Mouse (Mus musculus) liver, postnatal 0 days (tissue): ENCODE data around the gene Cd164l2. TPM values are rescaled to one million over a fixed set of nuclear protein-coding genes. Genes with fewer than 3 reads are reported as not detected.

Source experiments
- ATAC-seq: fragments of 200-750 bp; cut with Nextera tagmentation; 2 replicates; pipeline ENCODE4 v1.8.0; 2017; ENCODE audit warnings: mild to moderate bottlenecking, moderate library complexity
- DNase-seq: peaks from one replicate; pipeline ENCODE4 v3.0.0-alpha.2; 2016
- H3K27ac ChIP-seq: fragments of 300-500 bp; sonication (generic); 2 replicates; pipeline ENCODE4 v1.5.1; 2014; ENCODE audit warnings: antibody characterized with exemption, moderate library complexity, mild to moderate bottlenecking, low read depth
- H3K27me3 ChIP-seq: fragments of 300-500 bp; sonication (generic); 2 replicates; pipeline ENCODE4 v1.6.1; 2014; ENCODE audit warnings: low read length, control low read depth, mixed read lengths; ENCODE audit not compliant: insufficient read depth
- H3K36me3 ChIP-seq: fragments of 300-500 bp; sonication (generic); replicated peaks from 2 replicates; pipeline ENCODE4 v1.6.1; 2014; ENCODE audit warnings: mild to moderate bottlenecking, control low read depth, low read length, moderate library complexity, mixed read lengths; ENCODE audit not compliant: insufficient read depth
- H3K4me1 ChIP-seq: fragments of 300-500 bp; sonication (generic); 2 replicates; pipeline ENCODE4 v1.6.1; 2014; ENCODE audit warnings: antibody characterized with exemption, mild to moderate bottlenecking, control low read depth; ENCODE audit not compliant: insufficient read depth
- H3K4me2 ChIP-seq: fragments of 300-500 bp; sonication (generic); 2 replicates; pipeline ENCODE4 v1.6.1; 2014; ENCODE audit warnings: low read depth, mild to moderate bottlenecking, low read length, moderate library complexity, mixed read lengths
- H3K4me3 ChIP-seq: fragments of 300-500 bp; sonication (generic); 2 replicates; pipeline ENCODE4 v1.5.1; 2014; ENCODE audit warnings: low read depth, low read length
- H3K9ac ChIP-seq: fragments of 300-500 bp; sonication (generic); replicated peaks from 2 replicates; pipeline ENCODE4 v1.6.1; 2014; ENCODE audit warnings: mild to moderate bottlenecking, moderate library complexity
- H3K9me3 ChIP-seq: fragments of 300-500 bp; sonication (generic); 2 replicates; pipeline ENCODE4 v1.6.1; 2016; ENCODE audit warnings: mild to moderate bottlenecking, control low read depth, low read length, mixed read lengths
- CTCF ChIP-seq: sonication (generic); IDR thresholded peaks from 2 replicates; pipeline ENCODE4 v1.5.1; 2016; ENCODE audit warnings: antibody characterized with exemption, low read depth
- EP300 ChIP-seq: IDR thresholded peaks from 2 replicates; pipeline ENCODE4 v1.6.1; 2016; ENCODE audit warnings: antibody characterized with exemption, low read depth, mild to moderate bottlenecking
- WGBS: fragments of 180-500 bp; shearing (Covaris S2); extraction: QIAGEN DNeasy Blood & Tissue Kit; methylation state at CpG from one replicate; pipeline ENCODE4 v1.1.7; 2014; ENCODE audit not compliant: insufficient replicate concordance; 5-methylcytosine and 5-hydroxymethylcytosine counted together
- polyA plus RNA-seq: library from polyadenylated mRNA; unstranded; fragments of >200 nt; fragmentation: Nextera tagmentation; extraction: Ambion mirVana; gene quantifications from 2 replicates; pipeline ENCODE4 v1.2.1, GENCODE M21; 2015

Cd164l2 gene
- polyA plus RNA-seq, 1 experiment from 2014 or later: 0.39 TPM

- Histone ChIP-seq H3K4me2 (peak overlapping the region; percentile 55), H3K4me3 (peak overlapping the region; percentile 9; the same call in 1 of the 2 replicates), H3K9ac (peak overlapping the region; percentile 30), H3K27me3 (peaks cover 2% of the 10 kb centered on the region; the same call in 1 of the 2 replicates), H3K36me3 (peaks cover 24% of the 10 kb centered on the region), H3K27ac (no peak overlapping the region), H3K4me1 (0 out of 2 replicates have a peak, but pooled peaks cover 3% of the 10 kb centered on the region), H3K9me3 (no peaks in the 10 kb centered on the region)
- no peak for DNase-seq
- ATAC-seq: no peak
- WGBS: 51% methylated on average over 10 of the region's 10 CpGs
- TF ChIP-seq EP300: no peak
- TF ChIP-seq CTCF: no peak
These were observed 49.9 kb downstream of the Cd164l2 start for GRCm38 (mm10) chr4:133261641-133262374.

GRCm38 (mm10) chr4:133262375-133262765 lies 50.4 kb downstream of the Cd164l2 start:
- H3K27me3 ChIP-seq: no peaks in the 10 kb centered on the region
- peak overlapping the region; percentile 9 for H3K4me3 ChIP-seq
- H3K9ac ChIP-seq: peak overlapping the region; percentile 30; the same call in 1 of the 2 replicates
- WGBS: 42% methylated on average over 7 of the region's 7 CpGs
- H3K4me1 ChIP-seq: 0 out of 2 replicates have a peak, but pooled peaks cover 3% of the 10 kb centered on the region
- DNase-seq: no peak
- H3K4me2 ChIP-seq: peak overlapping the region; percentile 55
- peaks cover 29% of the 10 kb centered on the region for H3K36me3 ChIP-seq
- H3K9me3 ChIP-seq: no peaks in the 10 kb centered on the region
- no peak for TF ChIP-seq CTCF
- TF ChIP-seq EP300: no peak
- no peak overlapping the region for H3K27ac ChIP-seq
- no peak for ATAC-seq

- peak; percentile 42; the same call in 1 of the 2 replicates for TF ChIP-seq CTCF
- no peak for TF ChIP-seq EP300
- DNase-seq (no peak), ATAC-seq (no peak)
- H3K27ac ChIP-seq: no peak within 1 kb of the TSS
- H3K9me3 ChIP-seq: no peaks in the 10 kb centered on the region
- H3K36me3 ChIP-seq: peaks cover 35% of the 10 kb centered on the region
- H3K4me1 ChIP-seq: 0 out of 2 replicates have a peak, but pooled peaks cover 3% of the 10 kb centered on the region
- peak within 1 kb of the TSS; percentile 55 for H3K4me2 ChIP-seq
- H3K9ac ChIP-seq: peak within 1 kb of the TSS; percentile 30
- H3K27me3 ChIP-seq: no peaks in the 10 kb centered on the region
- peak within 1 kb of the TSS; percentile 9 for H3K4me3 ChIP-seq
- WGBS: 29% methylated on average over 7 of the region's 7 CpGs
These were observed 51.0 kb downstream of the Cd164l2 start, which contains the start of gene Sytl1 for GRCm38 (mm10) chr4:133262882-133263281. Sytl1 (minus strand) TSS chr4:133263113.

DNA sequence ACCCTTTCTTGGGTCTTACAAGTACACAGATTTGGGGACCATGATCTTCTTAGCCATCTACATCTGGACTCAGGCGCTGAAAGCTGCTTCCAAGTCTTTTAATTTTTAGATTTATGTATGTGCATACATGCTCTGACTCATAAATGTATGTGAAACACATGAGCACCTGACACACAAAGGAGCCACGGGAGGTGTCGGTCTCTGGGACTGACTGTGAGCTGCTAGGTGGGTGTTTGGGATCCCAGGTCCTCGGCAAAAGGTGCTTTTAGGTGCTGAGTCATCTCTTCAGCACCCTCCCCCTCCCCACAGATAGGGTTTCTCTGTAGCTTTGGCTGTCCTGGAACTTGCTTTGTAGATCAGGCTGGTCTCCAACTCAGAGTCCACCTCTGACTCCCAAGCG lies 51.8 kb downstream of the Cd164l2 start:
- no peak for ATAC-seq
- no peak overlapping the region for H3K4me2 ChIP-seq
- no peaks in the 10 kb centered on the region for H3K27me3 ChIP-seq

GRCm38 (mm10) chr4:133264559-133264958 lies 52.6 kb downstream of the Cd164l2 start:
- 0 out of 2 replicates have a peak, but pooled peaks cover 3% of the 10 kb centered on the region for H3K4me1 ChIP-seq
- no peaks in the 10 kb centered on the region for H3K9me3 ChIP-seq
- H3K4me3 ChIP-seq: no peak overlapping the region
- no peak overlapping the region for H3K4me2 ChIP-seq
- H3K27ac ChIP-seq: no peak overlapping the region
- peaks cover 51% of the 10 kb centered on the region for H3K36me3 ChIP-seq
- DNase-seq (no peak), ATAC-seq (no peak)
- H3K27me3 ChIP-seq: no peaks in the 10 kb centered on the region
- no peak for TF ChIP-seq EP300
- TF ChIP-seq CTCF: no peak
- 69% methylated on average over 2 of the region's 2 CpGs for WGBS
- no peak overlapping the region for H3K9ac ChIP-seq

More for the DNA sequence above, 51.8 kb downstream of the Cd164l2 start:
- no peak overlapping the region for H3K4me3 ChIP-seq
- no peaks in the 10 kb centered on the region for H3K9me3 ChIP-seq
- no peak overlapping the region for H3K27ac ChIP-seq
- no peak for DNase-seq
- 78% methylated on average over 5 of the region's 5 CpGs for WGBS
- TF ChIP-seq EP300 (no peak), CTCF (no peak)
- H3K36me3 ChIP-seq: peaks cover 43% of the 10 kb centered on the region
- H3K4me1 ChIP-seq: 0 out of 2 replicates have a peak, but pooled peaks cover 3% of the 10 kb centered on the region
- no peak overlapping the region for H3K9ac ChIP-seq

- WGBS: 89% methylated on average over 3 of the region's 3 CpGs
- Histone ChIP-seq H3K9ac (no peak overlapping the region), H3K4me2 (no peak overlapping the region), H3K36me3 (peaks cover 59% of the 10 kb centered on the region), H3K4me1 (0 out of 2 replicates have a peak, but pooled peaks cover 3% of the 10 kb centered on the region), H3K9me3 (no peaks in the 10 kb centered on the region), H3K4me3 (no peak overlapping the region), H3K27ac (no peak overlapping the region), H3K27me3 (no peaks in the 10 kb centered on the region)
- DNase-seq (no peak), ATAC-seq (no peak)
- no peak for TF ChIP-seq CTCF
- no peak for TF ChIP-seq EP300
These were observed 53.4 kb downstream of the Cd164l2 start for GRCm38 (mm10) chr4:133265297-133265696.
